Mouse (Mus musculus): ENCODE results near the gene Yipf7.
A peak's percentile ranks its signal among the peaks of the same experiment; 100 is the strongest.

Yipf7 gene

DNA sequence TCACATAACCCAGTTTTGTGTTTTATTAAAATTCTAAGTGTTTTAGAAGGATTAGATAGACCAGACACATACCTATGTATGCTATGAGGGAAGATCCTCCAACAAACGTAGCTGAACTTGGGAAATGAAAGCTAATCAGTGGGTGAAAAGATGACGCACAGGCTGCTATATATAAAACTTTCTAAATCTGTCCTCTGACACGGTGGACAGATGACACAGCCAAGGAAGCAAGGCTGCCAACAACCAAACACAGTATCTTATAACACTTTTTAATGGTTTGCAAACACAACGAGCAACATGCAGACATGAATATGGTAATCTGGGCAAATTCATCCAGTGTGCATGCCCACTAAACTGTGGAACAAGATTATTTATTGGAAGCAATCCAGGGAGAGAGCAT, at the start of gene Yipf7:
TSS of gene Yipf7 (minus strand) at position 160 of the 400 bp plus-strand sequence.
- no peak for DNase-seq (ENCODE audit: low read depth)

DNA sequence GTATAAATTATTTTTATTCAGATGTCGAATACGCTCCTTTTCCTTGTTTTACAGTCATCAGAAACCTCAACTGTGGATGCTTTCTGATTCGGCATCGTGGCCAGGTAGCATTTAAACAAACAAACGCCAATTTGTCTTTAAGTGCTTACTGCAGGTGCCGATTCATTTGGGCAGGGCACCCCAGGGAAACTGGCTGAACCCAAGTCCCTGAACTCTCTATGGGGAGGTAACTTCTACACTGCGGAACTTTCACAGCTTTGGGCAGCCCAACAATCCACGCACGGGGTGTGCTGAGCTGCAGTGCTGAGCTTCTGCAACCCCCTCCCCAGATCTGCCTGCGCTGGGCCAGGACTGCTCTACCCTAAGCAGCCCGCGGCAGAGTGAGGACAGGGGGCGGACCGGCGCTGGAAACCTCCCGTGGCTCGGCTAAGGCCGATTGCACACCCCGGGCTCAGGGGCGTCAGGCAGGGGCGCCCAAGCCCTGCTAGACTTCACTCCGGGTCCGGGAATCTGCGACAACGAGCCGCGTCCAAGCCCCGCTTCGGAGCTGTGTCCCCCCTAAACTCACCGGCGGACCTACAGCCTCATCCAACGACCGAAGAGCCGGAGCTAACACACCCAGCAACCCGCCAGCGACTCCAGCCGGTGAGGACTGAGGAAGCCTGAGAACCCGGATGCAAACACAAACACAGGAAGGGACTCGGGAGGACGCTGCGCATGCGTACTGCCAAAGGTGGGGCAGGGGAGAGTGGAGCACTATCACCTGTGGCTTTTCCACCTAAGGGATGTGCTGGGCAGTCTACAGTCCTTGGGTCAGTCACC, 49.4 kb upstream of the Yipf7 start, which contains the start of gene Gnpda2:
TSS of gene Gnpda2 (minus strand) at position 701 of the 822 bp plus-strand sequence.
- peak; percentile 87 for DNase-seq (ENCODE audit: low read depth)

DNA sequence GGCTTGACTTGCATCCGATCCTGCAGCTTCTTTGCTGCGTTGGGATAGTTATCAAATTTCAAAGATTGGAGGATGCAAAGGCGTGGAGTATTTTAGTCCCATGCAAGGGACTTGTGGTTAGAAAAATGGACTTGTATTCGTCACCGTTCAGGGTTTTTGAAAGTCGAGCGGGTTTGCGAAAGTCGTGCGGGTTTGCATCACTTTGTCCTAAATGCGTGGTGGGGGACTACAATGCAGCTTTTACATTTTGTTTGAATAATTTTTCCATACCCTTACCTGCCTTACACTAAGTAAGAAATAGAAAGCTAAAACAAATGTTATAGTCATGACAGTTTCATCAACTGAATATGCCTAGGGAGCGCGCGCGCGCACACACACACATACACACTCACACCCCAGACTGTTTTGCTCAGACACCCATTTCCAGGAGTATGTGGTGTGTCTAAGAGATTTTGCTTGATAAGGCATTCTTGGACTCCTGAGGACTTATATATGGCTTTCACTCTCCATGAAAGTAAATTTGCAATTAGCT, 15.0 kb upstream of the Yipf7 start:
- DNase-seq (ENCODE audit: low read depth): no peak

DNA sequence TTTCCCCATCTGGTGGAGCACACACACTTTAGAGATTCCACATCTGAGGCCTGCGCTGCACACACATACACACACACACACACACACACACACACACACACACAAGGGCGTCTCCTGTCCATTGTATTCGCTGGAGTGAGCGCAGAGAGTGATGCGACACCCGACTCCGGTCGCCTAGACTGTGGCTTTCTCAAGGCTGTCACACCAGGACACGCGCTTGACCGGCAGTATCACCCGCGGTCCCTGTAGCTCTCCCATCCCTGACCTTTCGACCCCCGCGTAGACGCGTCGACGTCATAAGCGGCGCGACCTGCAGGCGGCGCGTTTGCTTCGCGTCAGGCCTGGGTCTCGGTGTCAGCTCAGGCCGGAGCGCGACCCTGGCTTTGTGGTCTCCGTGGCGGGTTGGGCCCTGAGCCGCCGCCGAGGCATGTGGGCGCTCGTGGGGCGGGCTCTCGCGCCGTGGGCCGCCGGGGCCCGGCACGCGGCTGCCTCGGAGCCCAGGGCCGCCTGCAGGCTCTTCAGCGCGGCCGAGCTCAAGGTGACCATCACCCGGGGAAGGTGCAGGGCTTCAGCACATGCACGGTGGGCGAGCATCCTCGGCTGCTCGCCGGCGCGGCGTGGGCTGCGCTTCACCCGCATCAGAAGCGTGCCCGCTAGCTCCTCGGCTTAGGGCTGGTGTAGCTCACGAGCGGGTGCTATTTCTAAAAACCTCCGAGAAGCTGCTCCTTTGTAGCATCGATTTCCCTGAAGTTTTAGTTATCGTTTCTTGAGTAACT, 14.4 kb upstream of the Yipf7 start, which contains the start of gene Guf1:
TSS of gene Guf1 (plus strand) at position 296 of the 776 bp plus-strand sequence.
- peak; percentile 94 for DNase-seq (ENCODE audit: low read depth)

DNA sequence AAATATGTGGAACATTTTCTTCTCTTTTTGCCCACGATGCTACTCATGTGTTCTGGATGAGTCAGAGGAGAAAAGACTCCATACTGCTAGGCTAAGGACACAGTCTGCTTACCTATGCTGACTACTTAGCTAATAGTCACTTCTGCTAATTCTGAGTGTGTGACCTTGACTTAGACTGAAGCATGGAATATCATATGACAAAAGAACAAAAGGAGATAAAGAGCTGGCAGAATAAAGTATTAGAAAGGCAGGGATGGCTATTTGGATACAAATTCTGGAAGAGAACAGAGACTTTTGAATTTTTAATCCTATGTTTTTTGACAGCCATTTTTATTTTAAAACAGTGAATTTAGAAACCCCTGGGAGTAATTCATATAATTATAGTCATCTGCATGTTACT, 768 bp downstream of the Yipf7 start:
- no peak for DNase-seq (ENCODE audit: low read depth)

DNA sequence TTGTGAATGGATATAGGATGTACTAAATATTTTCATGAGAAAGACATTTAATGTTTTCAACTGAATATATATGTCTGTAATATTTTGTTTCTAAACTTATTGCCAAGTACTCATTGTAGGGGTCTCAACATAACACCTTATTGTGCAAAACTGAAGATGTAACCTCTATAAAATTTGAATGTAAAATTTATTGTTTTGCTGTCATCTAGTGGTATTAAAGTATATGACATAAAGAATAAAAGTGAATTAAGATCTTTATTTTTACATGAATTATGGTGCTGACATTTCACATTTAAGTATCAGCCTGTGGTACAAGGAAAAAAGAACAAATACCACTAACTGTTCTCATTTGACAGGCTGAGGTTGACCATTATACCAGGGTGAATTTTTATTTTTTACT, 18.5 kb downstream of the Yipf7 start:
- DNase-seq (ENCODE audit: low read depth): no peak

DNA sequence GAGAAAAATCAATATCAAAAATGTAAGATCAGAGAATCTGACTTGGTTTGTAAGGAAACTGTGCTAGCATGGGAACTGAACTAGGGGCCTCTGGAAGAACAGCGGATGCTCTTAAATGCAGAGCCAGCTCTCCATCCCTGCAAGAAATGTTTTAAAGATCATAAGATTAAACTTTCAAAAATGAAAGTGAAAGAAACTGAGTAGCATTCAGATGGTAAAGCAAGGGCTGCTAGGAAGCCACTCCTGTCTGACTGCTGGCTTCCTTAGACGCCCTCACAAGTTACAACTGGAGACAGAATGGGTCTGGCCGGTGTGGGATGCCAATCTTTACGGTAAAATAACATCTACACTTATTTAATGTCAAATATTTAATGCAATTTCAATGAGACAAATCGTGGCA, 20.4 kb downstream of the Yipf7 start:
- DNase-seq (ENCODE audit: low read depth): peak; percentile 32

DNA sequence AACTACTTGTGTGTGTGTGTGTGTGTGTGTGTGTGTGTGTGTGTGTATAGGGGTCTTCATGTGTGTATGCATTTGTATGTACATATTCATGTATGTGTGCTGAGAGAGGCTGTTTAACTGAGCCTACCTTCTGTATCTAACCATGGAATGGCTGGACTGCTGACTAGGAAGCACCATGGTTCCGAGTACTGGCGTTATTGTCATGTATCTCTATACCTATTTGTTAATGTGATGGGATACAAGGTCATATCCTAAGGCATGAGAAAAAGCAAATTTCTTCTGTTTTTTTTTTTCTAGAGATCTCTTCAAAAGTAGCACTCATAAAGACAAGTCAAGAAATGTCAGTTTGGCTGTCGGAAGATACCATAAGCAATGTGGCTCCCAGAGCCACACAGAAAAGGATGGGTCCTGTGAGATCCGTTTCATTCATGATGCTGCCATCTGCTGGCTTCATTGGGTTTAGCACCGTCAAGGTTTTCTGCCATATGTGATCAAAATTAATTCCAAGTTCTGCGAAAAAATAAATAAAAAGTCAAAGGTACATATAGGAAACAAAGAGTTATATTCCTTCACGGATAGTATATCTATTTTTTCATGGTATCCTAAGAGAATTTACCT, 21.7 kb downstream of the Yipf7 start:
- peak; percentile 63 for DNase-seq (ENCODE audit: low read depth)

DNA sequence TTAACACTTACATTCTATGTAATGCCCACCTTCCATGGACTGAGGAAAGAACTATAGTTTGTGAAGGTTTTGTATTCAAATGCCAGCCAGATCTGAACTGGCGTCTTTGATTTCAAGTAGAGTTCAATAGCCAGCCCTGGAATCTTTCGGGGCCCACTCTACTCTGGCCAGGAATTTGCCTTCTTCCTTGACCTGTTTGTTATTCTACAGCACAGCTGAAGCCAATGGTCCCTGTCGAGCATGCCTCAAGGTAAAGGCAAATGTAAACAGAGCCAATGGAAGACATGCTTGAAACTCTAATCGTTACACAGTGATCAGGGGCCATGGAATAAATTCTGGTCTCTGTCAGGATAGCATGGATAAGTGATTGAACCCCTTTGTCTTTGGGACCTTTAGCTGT, 30.2 kb downstream of the Yipf7 start:
- no peak for DNase-seq (ENCODE audit: low read depth)

DNA sequence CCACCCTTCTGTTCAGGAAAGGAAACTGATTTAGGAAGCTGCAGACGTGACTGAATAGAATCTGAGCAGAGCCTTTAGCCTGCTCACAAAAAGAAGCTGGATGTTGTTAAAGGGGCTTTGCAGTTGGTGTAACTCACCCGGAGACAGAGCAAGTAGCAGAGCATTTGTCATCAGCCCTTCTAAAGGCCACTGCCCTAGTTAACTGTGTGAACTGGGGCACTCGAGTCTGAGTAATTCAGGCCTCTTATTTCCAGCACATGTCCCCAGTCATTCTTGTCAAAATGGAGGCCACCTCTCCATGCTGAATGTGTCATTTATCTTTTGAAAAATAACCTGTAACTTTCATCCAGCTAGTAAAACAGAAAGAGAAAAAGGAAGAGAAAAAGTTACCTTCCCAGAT, 30.8 kb downstream of the Yipf7 start:
- DNase-seq (ENCODE audit: low read depth): no peak

DNA sequence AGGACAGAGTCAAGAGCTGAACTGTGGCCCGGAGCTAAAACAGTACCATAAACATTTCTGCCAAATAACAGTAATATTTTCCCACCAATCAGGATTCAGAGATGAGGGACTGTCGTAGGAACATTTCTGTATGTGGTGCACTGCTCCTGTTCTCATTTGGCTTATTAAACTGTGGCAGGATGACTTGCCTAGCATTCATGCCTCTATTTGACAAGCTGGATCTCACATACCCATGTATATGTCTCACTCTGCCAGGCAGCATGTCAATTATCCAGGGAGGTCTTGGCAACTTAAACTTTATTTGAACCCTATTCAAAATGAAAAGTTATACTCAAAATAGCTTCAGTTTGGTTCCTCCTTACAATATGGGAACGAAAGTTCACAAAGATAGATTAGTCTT, 35.4 kb downstream of the Yipf7 start:
- no peak for DNase-seq (ENCODE audit: low read depth)

DNA sequence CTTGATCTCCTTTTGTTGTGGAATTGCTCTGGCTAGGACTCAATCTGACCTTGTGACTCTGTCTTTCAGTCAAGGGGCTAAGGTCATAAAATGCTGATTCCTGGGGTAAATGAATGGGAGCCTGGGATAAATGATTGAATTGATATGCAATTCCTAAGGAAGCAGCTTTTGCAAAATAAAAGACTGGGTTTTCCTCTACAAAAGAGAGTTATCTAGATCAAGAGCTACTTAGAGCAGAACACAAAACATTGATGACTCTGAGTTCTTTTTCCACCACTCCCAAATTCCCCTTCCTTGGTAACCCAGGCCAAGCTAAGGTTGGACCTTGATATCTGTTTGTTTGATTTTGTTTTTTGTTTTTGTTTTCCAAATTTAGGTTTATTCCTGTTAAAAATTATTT, 53.4 kb downstream of the Yipf7 start:
- DNase-seq (ENCODE audit: low read depth): no peak

DNA sequence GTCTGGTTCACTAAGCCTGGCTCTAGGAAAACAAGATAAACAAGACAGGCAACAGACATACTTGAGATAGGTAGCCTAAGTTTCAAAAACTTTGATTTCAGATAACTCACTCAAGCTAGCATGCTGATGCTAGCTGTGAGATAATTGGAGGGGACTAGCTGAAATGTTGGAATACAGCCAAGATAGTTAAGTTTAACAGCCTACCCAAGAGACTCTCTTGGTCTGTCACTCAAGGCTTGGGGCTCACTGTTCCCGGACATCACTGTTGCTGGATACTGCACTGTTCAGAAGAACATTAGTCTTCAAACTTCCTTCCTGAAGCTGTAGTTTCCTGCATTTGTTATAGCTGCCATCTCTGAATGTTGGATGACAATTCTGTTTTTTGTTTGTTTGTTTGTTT, 74.9 kb downstream of the Yipf7 start:
- DNase-seq (ENCODE audit: low read depth): no peak
